Mouse (Mus musculus) lung, embryonic 16.5 days (tissue): ENCODE results near the gene Dclk1. TPM values are rescaled to one million over a fixed set of nuclear protein-coding genes. Genes with fewer than 3 reads are reported as not detected.

Experiments used
- ATAC-seq: fragments of 200-750 bp; cut with Nextera tagmentation; 2 replicates; pipeline ENCODE4 v1.8.0; 2017; ENCODE audit warnings: low read depth, mild to moderate bottlenecking, moderate library complexity
- H3K27ac ChIP-seq: fragments of 300-500 bp; sonication (generic); 2 replicates; pipeline ENCODE4 v1.5.1; 2014; ENCODE audit warnings: mild to moderate bottlenecking, control low read depth, low read length
- H3K27me3 ChIP-seq: fragments of 300-500 bp; sonication (generic); 2 replicates; pipeline ENCODE4 v1.6.1; 2014; ENCODE audit warnings: low read depth, low read length, mixed read lengths; ENCODE audit not compliant: control insufficient read depth, insufficient read depth
- H3K36me3 ChIP-seq: fragments of 300-500 bp; sonication (generic); 2 replicates; pipeline ENCODE4 v1.6.1; 2014; ENCODE audit warnings: low read length; ENCODE audit not compliant: control insufficient read depth, insufficient read depth
- H3K4me1 ChIP-seq: fragments of 300-500 bp; sonication (generic); replicated peaks from 2 replicates; pipeline ENCODE4 v1.6.1; 2014; ENCODE audit warnings: low read length, mixed read lengths; ENCODE audit not compliant: control insufficient read depth, insufficient read depth
- H3K4me2 ChIP-seq: fragments of 300-500 bp; sonication (generic); 2 replicates; pipeline ENCODE4 v1.6.1; 2014; ENCODE audit warnings: low read depth, low read length, control low read depth
- H3K4me3 ChIP-seq: fragments of 300-500 bp; sonication (generic); 2 replicates; pipeline ENCODE4 v1.5.1; 2014; ENCODE audit warnings: mild to moderate bottlenecking, low read length, control low read depth
- H3K9ac ChIP-seq: fragments of 300-500 bp; sonication (generic); 2 replicates; pipeline ENCODE4 v1.6.1; 2014; ENCODE audit warnings: low read length, control low read depth
- H3K9me3 ChIP-seq: fragments of 300-500 bp; sonication (generic); 2 replicates; pipeline ENCODE4 v1.6.1; 2016; ENCODE audit warnings: low read length; ENCODE audit not compliant: control insufficient read depth
- WGBS: fragments of 180-500 bp; shearing (Covaris S2); extraction: QIAGEN DNeasy Blood & Tissue Kit; methylation state at CpG from one replicate; pipeline ENCODE4 v1.1.7; 2014; 5-methylcytosine and 5-hydroxymethylcytosine counted together
- polyA plus RNA-seq: library from polyadenylated mRNA; unstranded; fragments of >200 nt; fragmentation: Nextera tagmentation; extraction: Ambion mirVana; gene quantifications from 2 replicates; pipeline ENCODE4 v1.2.1, GENCODE M21; 2015

Dclk1 gene
- polyA plus RNA-seq, 1 experiment from 2014 or later: 10.3 TPM

GRCm38 (mm10) chr3:55419334-55419733 is 177.2 kb downstream of the Dclk1 start:
- H3K36me3 ChIP-seq: no peaks in the 10 kb centered on the region
- H3K4me2 ChIP-seq: no peak overlapping the region
- H3K27me3 ChIP-seq: no peaks in the 10 kb centered on the region
- 32% methylated on average over 3 of the region's 3 CpGs for WGBS
- ATAC-seq: no peak
- H3K27ac ChIP-seq: no peak overlapping the region
- no peaks in the 10 kb centered on the region for H3K9me3 ChIP-seq
- H3K4me1 ChIP-seq: no peaks in the 10 kb centered on the region
- no peak overlapping the region for H3K4me3 ChIP-seq
- H3K9ac ChIP-seq: no peak overlapping the region

GRCm38 (mm10) chr3:55420436-55421083 is 178.4 kb downstream of the Dclk1 start:
- no peaks in the 10 kb centered on the region for H3K36me3 ChIP-seq
- no peaks in the 10 kb centered on the region for H3K27me3 ChIP-seq
- H3K9me3 ChIP-seq: no peaks in the 10 kb centered on the region
- no peak overlapping the region for H3K9ac ChIP-seq
- H3K27ac ChIP-seq: no peak overlapping the region
- no peak overlapping the region for H3K4me2 ChIP-seq
- H3K4me1 ChIP-seq: no peaks in the 10 kb centered on the region
- ATAC-seq: no peak
- no peak overlapping the region for H3K4me3 ChIP-seq
- 47% methylated on average over 8 of the region's 8 CpGs for WGBS

- ATAC-seq: no peak
Observed at GRCm38 (mm10) chr3:55423640-55424397, 181.7 kb downstream of the Dclk1 start.

GRCm38 (mm10) chr3:55430022-55430549 is 187.9 kb downstream of the Dclk1 start:
- H3K27ac ChIP-seq: no peak overlapping the region
- H3K36me3 ChIP-seq: no peaks in the 10 kb centered on the region
- no peaks in the 10 kb centered on the region for H3K27me3 ChIP-seq
- no peaks in the 10 kb centered on the region for H3K4me1 ChIP-seq
- no peak for ATAC-seq
- no peak overlapping the region for H3K4me2 ChIP-seq
- no peak overlapping the region for H3K4me3 ChIP-seq
- H3K9me3 ChIP-seq: no peaks in the 10 kb centered on the region
- 84% methylated on average over 2 of the region's 2 CpGs for WGBS
- H3K9ac ChIP-seq: no peak overlapping the region

More at GRCm38 (mm10) chr3:55423640-55424397, 181.7 kb downstream of the Dclk1 start:
- Histone ChIP-seq H3K27me3 (no peaks in the 10 kb centered on the region), H3K9me3 (no peaks in the 10 kb centered on the region), H3K9ac (no peak overlapping the region), H3K36me3 (no peaks in the 10 kb centered on the region), H3K4me1 (no peaks in the 10 kb centered on the region), H3K27ac (no peak overlapping the region), H3K4me2 (no peak overlapping the region), H3K4me3 (no peak overlapping the region)
- WGBS: 35% methylated on average over 11 of the region's 11 CpGs

GRCm38 (mm10) chr3:55431223-55431622 is 189.1 kb downstream of the Dclk1 start:
- H3K9ac ChIP-seq: no peak overlapping the region
- H3K9me3 ChIP-seq: no peaks in the 10 kb centered on the region
- no peak overlapping the region for H3K4me2 ChIP-seq
- no peaks in the 10 kb centered on the region for H3K36me3 ChIP-seq
- no peaks in the 10 kb centered on the region for H3K4me1 ChIP-seq
- no peak overlapping the region for H3K4me3 ChIP-seq
- ATAC-seq: no peak
- 81% methylated on average over 3 of the region's 3 CpGs for WGBS
- H3K27ac ChIP-seq: no peak overlapping the region
- no peaks in the 10 kb centered on the region for H3K27me3 ChIP-seq

GRCm38 (mm10) chr3:55434276-55434675 is 192.1 kb downstream of the Dclk1 start:
- 60% methylated on average over 1 of the region's 1 CpGs for WGBS

GRCm38 (mm10) chr3:55438824-55439446 is 196.8 kb downstream of the Dclk1 start:
- no peak overlapping the region for H3K27ac ChIP-seq
- H3K4me2 ChIP-seq: no peak overlapping the region
- no peak overlapping the region for H3K9ac ChIP-seq
- ATAC-seq: no peak
- 73% methylated on average over 7 of the region's 7 CpGs for WGBS
- H3K9me3 ChIP-seq: no peaks in the 10 kb centered on the region
- no peak overlapping the region for H3K4me3 ChIP-seq
- H3K36me3 ChIP-seq: no peaks in the 10 kb centered on the region
- no peaks in the 10 kb centered on the region for H3K4me1 ChIP-seq
- H3K27me3 ChIP-seq: no peaks in the 10 kb centered on the region

More at GRCm38 (mm10) chr3:55434276-55434675, 192.1 kb downstream of the Dclk1 start:
- Histone ChIP-seq H3K27ac (no peak overlapping the region), H3K27me3 (no peaks in the 10 kb centered on the region), H3K4me1 (no peaks in the 10 kb centered on the region), H3K9ac (no peak overlapping the region), H3K4me2 (no peak overlapping the region), H3K9me3 (no peaks in the 10 kb centered on the region), H3K36me3 (no peaks in the 10 kb centered on the region), H3K4me3 (no peak overlapping the region)
- no peak for ATAC-seq

GRCm38 (mm10) chr3:55440342-55440741 is 198.2 kb downstream of the Dclk1 start:
- ATAC-seq: no peak
- Histone ChIP-seq H3K9me3 (no peaks in the 10 kb centered on the region), H3K36me3 (no peaks in the 10 kb centered on the region), H3K27me3 (no peaks in the 10 kb centered on the region), H3K4me1 (no peaks in the 10 kb centered on the region), H3K27ac (no peak overlapping the region), H3K4me2 (no peak overlapping the region), H3K4me3 (no peak overlapping the region), H3K9ac (no peak overlapping the region)
- WGBS: 38% methylated on average over 8 of the region's 8 CpGs

GRCm38 (mm10) chr3:55442012-55442645 is 200.0 kb downstream of the Dclk1 start:
- no peak for ATAC-seq
- H3K36me3 ChIP-seq: no peaks in the 10 kb centered on the region
- H3K9ac ChIP-seq: no peak overlapping the region
- H3K9me3 ChIP-seq: no peaks in the 10 kb centered on the region
- H3K4me2 ChIP-seq: no peak overlapping the region
- H3K4me3 ChIP-seq: no peak overlapping the region
- no peak overlapping the region for H3K27ac ChIP-seq
- no peaks in the 10 kb centered on the region for H3K27me3 ChIP-seq
- H3K4me1 ChIP-seq: no peaks in the 10 kb centered on the region
- WGBS: 68% methylated on average over 11 of the region's 11 CpGs
